Mouse (Mus musculus): ENCODE data around the gene A3galt2. TPM values are rescaled to one million over a fixed set of nuclear protein-coding genes. Genes with fewer than 3 reads are reported as not detected.

Gene A3galt2
- polyA plus RNA-seq, 1 experiment from 2014 or later: 0.59 TPM

DNA sequence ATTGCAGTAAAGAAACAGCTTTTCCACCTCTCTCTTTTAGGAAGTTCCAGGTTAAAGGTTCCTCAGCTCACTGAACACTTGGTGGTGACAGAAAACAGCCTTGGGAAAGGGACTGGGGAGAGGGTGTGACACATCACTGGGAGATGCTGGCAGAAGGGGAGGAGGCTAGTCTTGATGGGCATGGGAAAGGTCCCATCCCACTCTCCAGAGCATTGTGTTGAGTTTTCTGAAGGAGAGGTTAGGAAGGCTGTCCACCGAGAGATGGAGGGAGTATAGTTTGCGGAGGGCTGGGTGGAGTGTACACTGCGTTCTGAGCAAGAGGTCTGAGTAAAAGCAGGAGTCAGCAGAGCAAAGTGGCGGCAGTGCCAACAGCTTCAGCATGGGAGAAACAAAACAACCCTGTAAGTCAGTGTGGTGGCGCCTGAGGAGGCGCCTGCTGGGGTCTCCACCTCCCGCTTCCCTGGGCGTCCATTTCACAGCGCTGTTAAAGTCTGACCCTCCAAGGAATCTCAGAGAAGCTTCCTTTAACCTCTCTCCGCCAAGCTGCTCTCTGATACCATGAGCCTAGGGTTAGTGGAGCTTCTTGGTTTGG lies 12.7 kb upstream of the A3galt2 start:
- Histone ChIP-seq H3K27ac (replicated peaks) (0 out of 2 replicates have a peak overlapping the region, but pooled peaks have one; percentile 10), H3K4me2 (replicated peaks) (no peak overlapping the region), H3K9ac (replicated peaks) (no peak overlapping the region), H3K9me3 (no peaks in the 10 kb centered on the region), H3K4me1 (peaks cover 30% of the 10 kb centered on the region), H3K4me3 (no peak overlapping the region), H3K27me3 (no peaks in the 10 kb centered on the region), H3K36me3 (peaks cover 50% of the 10 kb centered on the region)
- 52% methylated on average over 10 of the region's 10 CpGs for whole genome bisulfite sequencing
- no peak for ATAC-seq (ENCODE audit: low FRiP score, low read depth)

- Histone ChIP-seq H3K4me2 (replicated peaks) (no peak overlapping the region), H3K9me3 (no peaks in the 10 kb centered on the region), H3K27me3 (no peaks in the 10 kb centered on the region), H3K9ac (replicated peaks) (no peak overlapping the region), H3K27ac (replicated peaks) (0 out of 2 replicates have a peak overlapping the region, but pooled peaks have one; percentile 10), H3K36me3 (peaks cover 57% of the 10 kb centered on the region), H3K4me3 (no peak overlapping the region), H3K4me1 (peaks cover 24% of the 10 kb centered on the region)
- no peak for ATAC-seq (ENCODE audit: low FRiP score, low read depth)
- 69% methylated on average over 12 of the region's 12 CpGs for WGBS
Observed at GRCm38 (mm10) chr4:128743031-128743626, 12.0 kb upstream of the A3galt2 start.

- no peaks in the 10 kb centered on the region for H3K27me3 ChIP-seq
- no peak overlapping the region for H3K27ac ChIP-seq (replicated peaks)
- WGBS: 93% methylated on average over 8 of the region's 8 CpGs
- no peaks in the 10 kb centered on the region for H3K9me3 ChIP-seq
- no peak overlapping the region for H3K4me2 ChIP-seq (replicated peaks)
- H3K9ac ChIP-seq (replicated peaks): no peak overlapping the region
- H3K36me3 ChIP-seq: peaks cover 77% of the 10 kb centered on the region
- ATAC-seq (ENCODE audit: low FRiP score, low read depth): no peak
- H3K4me1 ChIP-seq: peaks cover 18% of the 10 kb centered on the region
- no peak overlapping the region for H3K4me3 ChIP-seq
Observed at GRCm38 (mm10) chr4:128745160-128745559, 10.0 kb upstream of the A3galt2 start.

DNA sequence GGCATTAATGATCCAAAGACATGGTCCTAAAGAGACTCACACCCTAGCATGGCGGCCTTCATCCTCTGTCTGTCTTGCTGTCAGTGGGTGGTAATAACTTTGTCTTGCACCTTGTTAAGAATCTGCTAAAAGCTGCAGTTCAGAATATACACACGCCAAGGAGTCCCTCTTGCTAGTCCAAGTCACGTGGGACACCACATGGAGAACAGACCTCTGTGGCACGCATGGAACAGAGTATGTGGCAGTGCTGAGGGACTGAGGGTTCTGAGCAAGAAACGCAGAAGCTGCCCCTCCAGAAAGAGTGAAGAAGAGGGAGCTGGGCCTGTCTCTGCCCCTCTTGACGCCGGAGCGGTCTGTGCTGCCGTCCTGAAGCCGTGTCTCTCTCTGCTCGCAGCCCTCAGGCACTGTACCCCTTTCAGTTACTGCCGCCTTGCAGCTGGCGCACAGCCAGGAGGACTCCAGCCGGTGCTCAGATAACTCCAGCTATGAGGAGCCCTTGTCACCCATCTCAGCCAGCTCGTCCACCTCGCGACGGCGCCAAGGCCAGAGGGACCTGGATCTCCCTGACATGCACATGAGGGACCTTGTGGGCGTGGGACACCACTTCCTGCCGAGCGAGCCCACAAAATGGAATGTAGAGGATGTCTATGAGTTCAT lies 7.4 kb upstream of the A3galt2 start:
- H3K27ac ChIP-seq (replicated peaks): 0 out of 2 replicates have a peak overlapping the region, but pooled peaks have one; percentile 10
- 92% methylated on average over 22 of the region's 22 CpGs for WGBS
- H3K36me3 ChIP-seq: peaks cover 98% of the 10 kb centered on the region
- no peak overlapping the region for H3K9ac ChIP-seq (replicated peaks)
- no peaks in the 10 kb centered on the region for H3K27me3 ChIP-seq
- no peak for ATAC-seq (ENCODE audit: low FRiP score, low read depth)
- peaks cover 3% of the 10 kb centered on the region; the same call in 1 of the 2 replicates for H3K4me1 ChIP-seq
- H3K9me3 ChIP-seq: no peaks in the 10 kb centered on the region
- H3K4me2 ChIP-seq (replicated peaks): no peak overlapping the region
- no peak overlapping the region for H3K4me3 ChIP-seq

DNA sequence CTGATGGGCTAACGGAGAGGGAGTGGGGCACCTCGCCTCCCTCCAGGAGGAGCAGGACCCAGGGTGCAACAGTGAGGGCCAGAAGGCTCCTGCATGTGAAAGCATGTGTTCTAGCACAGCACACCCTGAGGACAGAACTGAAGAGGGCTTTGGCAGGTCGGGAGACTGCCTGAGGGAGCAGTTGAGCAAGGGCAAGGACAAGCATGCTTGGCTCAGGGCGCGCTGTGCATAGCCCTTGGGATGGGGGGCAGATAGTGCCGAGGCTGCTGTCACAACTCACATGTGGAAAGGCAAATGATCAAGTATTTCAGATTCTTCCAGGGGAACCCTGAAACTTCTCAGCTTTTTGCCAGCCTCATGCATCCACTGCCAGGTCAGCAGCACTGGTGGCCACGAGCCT lies 6.9 kb upstream of the A3galt2 start:
- H3K4me2 ChIP-seq (replicated peaks): no peak overlapping the region
- no peak overlapping the region for H3K27ac ChIP-seq (replicated peaks)
- WGBS: 93% methylated on average over 7 of the region's 7 CpGs
- no peak overlapping the region for H3K4me3 ChIP-seq
- H3K9ac ChIP-seq (replicated peaks): no peak overlapping the region
- H3K36me3 ChIP-seq: peaks cover 99% of the 10 kb centered on the region
- H3K27me3 ChIP-seq: no peaks in the 10 kb centered on the region
- ATAC-seq (ENCODE audit: low FRiP score, low read depth): no peak
- no peaks in the 10 kb centered on the region for H3K9me3 ChIP-seq
- no peaks in the 10 kb centered on the region for H3K4me1 ChIP-seq

DNA sequence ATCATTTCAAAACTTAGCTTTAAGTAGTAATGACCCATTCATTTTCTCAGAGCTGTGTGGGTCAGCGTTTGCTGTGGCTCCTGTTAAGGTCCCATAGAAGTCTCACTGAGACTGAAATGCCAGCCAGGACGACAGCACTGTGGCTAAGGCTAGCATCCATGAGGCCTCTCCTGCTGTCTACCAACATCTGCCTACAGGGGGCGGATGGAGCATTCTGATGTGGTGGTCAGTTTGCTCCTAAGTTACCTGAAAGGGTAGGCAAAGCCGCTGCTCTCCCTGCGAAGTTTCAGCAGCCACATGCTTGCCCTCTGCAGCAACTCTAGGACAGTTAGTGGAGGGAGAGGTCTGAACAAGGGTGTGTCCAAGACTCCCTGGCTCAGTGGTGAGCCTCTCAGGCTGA lies 4.2 kb upstream of the A3galt2 start:
- Histone ChIP-seq H3K4me3 (no peak overlapping the region), H3K4me2 (replicated peaks) (no peak overlapping the region), H3K27ac (replicated peaks) (no peak overlapping the region), H3K9ac (replicated peaks) (no peak overlapping the region), H3K4me1 (0 out of 2 replicates have a peak, but pooled peaks cover 3% of the 10 kb centered on the region), H3K27me3 (no peaks in the 10 kb centered on the region), H3K9me3 (no peaks in the 10 kb centered on the region), H3K36me3 (peaks cover 89% of the 10 kb centered on the region)
- WGBS: 64% methylated on average over 5 of the region's 5 CpGs
- ATAC-seq (ENCODE audit: low FRiP score, low read depth): no peak

- H3K27ac ChIP-seq (replicated peaks): peak overlapping the region; percentile 39
- no peak for ATAC-seq (ENCODE audit: low FRiP score, low read depth)
- H3K9me3 ChIP-seq: no peaks in the 10 kb centered on the region
- H3K4me2 ChIP-seq (replicated peaks): no peak overlapping the region
- H3K36me3 ChIP-seq: peaks cover 77% of the 10 kb centered on the region
- no peak overlapping the region for H3K4me3 ChIP-seq
- H3K27me3 ChIP-seq: no peaks in the 10 kb centered on the region
- 0 out of 2 replicates have a peak, but pooled peaks cover 3% of the 10 kb centered on the region for H3K4me1 ChIP-seq
- 87% methylated on average over 13 of the region's 13 CpGs for WGBS
- H3K9ac ChIP-seq (replicated peaks): no peak overlapping the region
Observed at GRCm38 (mm10) chr4:128752031-128752757, 3.0 kb upstream of the A3galt2 start.

- H3K36me3 ChIP-seq: peaks cover 64% of the 10 kb centered on the region
- no peak overlapping the region for H3K9ac ChIP-seq (replicated peaks)
- 0 out of 2 replicates have a peak, but pooled peaks cover 3% of the 10 kb centered on the region for H3K4me1 ChIP-seq
- no peak for ATAC-seq (ENCODE audit: low FRiP score, low read depth)
- H3K4me2 ChIP-seq (replicated peaks): no peak overlapping the region
- 88% methylated on average over 7 of the region's 7 CpGs for WGBS
- peak overlapping the region; percentile 50 for H3K27ac ChIP-seq (replicated peaks)
- no peaks in the 10 kb centered on the region for H3K9me3 ChIP-seq
- H3K27me3 ChIP-seq: no peaks in the 10 kb centered on the region
- H3K4me3 ChIP-seq: no peak overlapping the region
Observed at GRCm38 (mm10) chr4:128753571-128753970, 1.6 kb upstream of the A3galt2 start.

DNA sequence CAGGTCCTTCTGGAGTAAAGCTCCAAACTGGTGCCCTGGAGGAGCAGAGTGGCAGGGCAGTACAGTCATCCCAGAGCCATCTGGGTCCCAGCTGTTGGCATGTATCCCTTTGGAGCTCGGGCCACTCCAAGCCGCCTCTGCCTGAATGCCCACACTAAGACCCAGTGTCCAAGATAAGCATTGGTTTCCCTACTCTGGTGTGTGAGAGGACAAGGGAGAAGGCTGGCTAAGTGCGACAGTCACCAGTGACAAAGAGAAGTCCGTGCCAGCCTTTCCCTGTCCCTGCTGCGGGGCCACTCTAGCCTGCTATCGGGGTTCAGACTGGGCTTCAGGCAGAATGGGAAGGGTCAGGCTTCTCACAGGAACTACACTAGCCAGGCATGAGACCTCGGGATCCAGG lies 736 bp downstream of the A3galt2 start:
- 0 out of 2 replicates have a peak, but pooled peaks have one; percentile 44 for ATAC-seq (ENCODE audit: low FRiP score, low read depth)

GRCm38 (mm10) chr4:128759214-128759613 lies 4.0 kb downstream of the A3galt2 start:
- no peak for ATAC-seq (ENCODE audit: low FRiP score, low read depth)
- Histone ChIP-seq H3K4me2 (replicated peaks) (no peak overlapping the region), H3K27me3 (no peaks in the 10 kb centered on the region), H3K9me3 (0 out of 2 replicates have a peak, but pooled peaks cover 9% of the 10 kb centered on the region), H3K27ac (replicated peaks) (0 out of 2 replicates have a peak overlapping the region, but pooled peaks have one; percentile 5), H3K9ac (replicated peaks) (no peak overlapping the region), H3K4me1 (0 out of 2 replicates have a peak, but pooled peaks cover 9% of the 10 kb centered on the region), H3K4me3 (no peak overlapping the region), H3K36me3 (peaks cover 8% of the 10 kb centered on the region; the same call in 1 of the 2 replicates)
- 86% methylated on average over 5 of the region's 5 CpGs for WGBS

More for the DNA sequence above, 736 bp downstream of the A3galt2 start:
- Histone ChIP-seq H3K9ac (replicated peaks) (no peak overlapping the region), H3K4me1 (0 out of 2 replicates have a peak, but pooled peaks cover 9% of the 10 kb centered on the region), H3K4me3 (no peak overlapping the region), H3K27ac (replicated peaks) (peak overlapping the region; percentile 71), H3K4me2 (replicated peaks) (no peak overlapping the region), H3K9me3 (no peaks in the 10 kb centered on the region), H3K27me3 (no peaks in the 10 kb centered on the region), H3K36me3 (peaks cover 40% of the 10 kb centered on the region)
- 84% methylated on average over 7 of the region's 7 CpGs for WGBS

- 93% methylated on average over 6 of the region's 6 CpGs for WGBS
- 0 out of 2 replicates have a peak, but pooled peaks cover 9% of the 10 kb centered on the region for H3K4me1 ChIP-seq
- no peak overlapping the region for H3K9ac ChIP-seq (replicated peaks)
- H3K9me3 ChIP-seq: 0 out of 2 replicates have a peak, but pooled peaks cover 9% of the 10 kb centered on the region
- ATAC-seq (ENCODE audit: low FRiP score, low read depth): no peak
- no peak overlapping the region for H3K4me3 ChIP-seq
- no peak overlapping the region for H3K27ac ChIP-seq (replicated peaks)
- no peak overlapping the region for H3K4me2 ChIP-seq (replicated peaks)
- peaks cover 5% of the 10 kb centered on the region; the same call in 1 of the 2 replicates for H3K36me3 ChIP-seq
- no peaks in the 10 kb centered on the region for H3K27me3 ChIP-seq
Observed at GRCm38 (mm10) chr4:128760029-128760428, 4.9 kb downstream of the A3galt2 start.

Measured in midbrain, embryonic 12.5 days (tissue).